Mouse (Mus musculus): Measurements from ENCODE around the gene Olig2.

- TF ChIP-seq POLR2A (IDR thresholded peaks at IDR 0.05; ENCODE audit: low read depth, low read length) = no peak
- no peak for TF ChIP-seq EP300 (IDR thresholded peaks at IDR 0.05; ENCODE audit: low read length)
- TF ChIP-seq TBP (conservative IDR thresholded peaks at IDR 0.05; ENCODE audit: low read depth, low read length) = no peak
- no peak for TF ChIP-seq MAX (IDR thresholded peaks at IDR 0.05; ENCODE audit: low read length)
- TF ChIP-seq CTCF (conservative IDR thresholded peaks at IDR 0.05 in 1 of 2, IDR thresholded peaks at IDR 0.05 in 1 of 2; ENCODE audit: low read depth in 2 of 2, low read length in 2 of 2) = no peak
- no peak for TF ChIP-seq ZKSCAN1 (IDR thresholded peaks at IDR 0.05; ENCODE audit: borderline replicate concordance, low read depth, low read length)
Measured at GRCm38 (mm10) chr16:91187046-91187445, 38.2 kb upstream of the Olig2 start.
